ENCODE assay signal across 8 mouse cellular contexts in genomic region chr2:30474039-30474438, GRCm38 (mm10). TPM values are rescaled to one million over a fixed set of nuclear protein-coding genes. Genes with fewer than 3 reads are reported as not detected.
DNase-seq lines count a peak whose midpoint lies in the region; ATAC-seq lines count a peak whose summit lies in the region.

Ier5l (minus strand) TSS chr2:30474219.

- H3K9me3 ChIP-seq in hindbrain, embryonic 15.5 days: no peaks in the 10 kb centered on the region

- peak; percentile 98 for DNase-seq in R1 (ENCODE audit: low read depth, low spot score)
- peak; percentile 84 to 89 for DNase-seq in cerebellum, postnatal 25 days
- peak; percentile 96 for DNase-seq in gastrocnemius, adult 18-20 months (ENCODE audit: low spot score)
- peak; percentile 87 for DNase-seq in left cerebral cortex, adult 11 months (ENCODE audit: low spot score)
- DNase-seq in lung, postnatal 25 days (ENCODE audit: low spot score): peak; percentile 96
- peak; percentile 93 for DNase-seq in ovary, postnatal 36 days (ENCODE audit: low spot score)
- DNase-seq in thymus, postnatal 36 days: peak; percentile 59 to 63

- peak within 1 kb of the TSS; percentile 98 for H3K4me2 ChIP-seq in hindbrain, embryonic 15.5 days

- H3K27ac ChIP-seq in hindbrain, embryonic 15.5 days (replicated peaks): peak within 1 kb of the TSS; percentile 91

- H3K4me3 ChIP-seq in hindbrain, embryonic 15.5 days: peak within 1 kb of the TSS; percentile 79

- H3K4me1 ChIP-seq in hindbrain, embryonic 15.5 days (replicated peaks): peaks cover 34% of the 10 kb centered on the region

- H3K36me3 ChIP-seq in hindbrain, embryonic 15.5 days: no peaks in the 10 kb centered on the region

- peak; percentile 90 for ATAC-seq in hindbrain, embryonic 15.5 days (ENCODE audit: low FRiP score, low read depth)

- WGBS in hindbrain, embryonic 15.5 days: under 1% methylated on average over 37 of the region's 37 CpGs

- H3K27me3 ChIP-seq in hindbrain, embryonic 15.5 days: no peaks in the 10 kb centered on the region

- peak within 1 kb of the TSS; percentile 95 for H3K9ac ChIP-seq in hindbrain, embryonic 15.5 days

RNA-seq across cellular contexts. Expression of gene Ier5l, which starts in this region (rescaled TPM):
- total RNA-seq in gastrocnemius, adult 18-20 months (2021): 1 to 10 TPM; 1.0 to 1.7 TPM
- 2.7 and 2.9 TPM in 2 replicates for polyA plus RNA-seq in hindbrain, embryonic 15.5 days (2015; fragmentation: Nextera tagmentation; extraction: Ambion mirVana)

Comparison
In these comparisons a context has a peak if more than half of its experiments do, and no peak if none do; other contexts are left out.
1. Peak in every context shown above with its lines: DNase-seq, ATAC-seq, H3K4me3 ChIP-seq and H3K27ac ChIP-seq.